Mouse (Mus musculus) layer of hippocampus, adult 2 months (tissue): ENCODE results near the gene Olfr452. TPM values are rescaled to one million over a fixed set of nuclear protein-coding genes. Genes with fewer than 3 reads are reported as not detected.

ENCODE experiments used
- DNase-seq, 2 experiments: peaks; one replicate each; pipeline ENCODE4 v3.0.0; 2022; ENCODE audit warnings: low spot score in 2 of 2
- H3K27ac ChIP-seq: fragments of 200-600 bp; 2 replicates; pipeline ENCODE4 v1.8.1; 2022
- H3K4me3 ChIP-seq: fragments of 200-600 bp; 2 replicates; pipeline ENCODE4 v1.8.1; 2022; ENCODE audit warnings: mild to moderate bottlenecking
- CTCF ChIP-seq: fragments of 200-600 bp; conservative IDR thresholded peaks from 2 replicates; pipeline ENCODE4 v1.8.1; 2022; ENCODE audit warnings: antibody characterized with exemption, mild to moderate bottlenecking, moderate library complexity
- long read RNA-seq, 2 experiments: library from polyadenylated mRNA; stranded (forward); transcript quantifications; one replicate each; pipeline ENCODE4 v2.0.0; 2021; ENCODE audit warnings: borderline mapping rate in 2 of 2
- total RNA-seq, 2 experiments: library from RNA; stranded (reverse); gene quantifications; 2 replicates each; pipeline ENCODE4 v1.2.3; 2021

Gene Olfr452
- not detected for total RNA-seq
- long read RNA-seq, experiment 1, result 0 reads
- long read RNA-seq, experiment 2, result 0 reads

DNA sequence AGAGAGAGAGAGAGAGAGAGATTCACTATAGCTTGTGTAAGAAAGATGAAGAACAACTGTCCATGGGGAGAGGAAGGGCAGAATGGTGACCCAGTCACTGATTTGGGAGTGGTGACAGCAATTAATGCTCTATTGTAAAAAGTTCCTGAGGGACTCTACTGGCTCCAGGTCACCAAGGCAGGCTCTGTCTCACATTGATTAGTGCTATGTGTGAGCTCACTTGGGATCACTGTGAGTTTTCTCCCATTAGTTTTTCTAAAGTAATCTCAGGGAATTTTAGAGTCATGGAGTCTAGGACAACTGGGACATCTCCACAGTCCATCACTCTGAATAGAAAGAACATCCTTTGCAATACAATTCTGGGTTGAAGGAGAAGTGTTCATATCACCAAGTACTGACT is at the start of gene Olfr452:
Gene Olfr452, plus strand, starts transcription at position 301 of the 400 bp plus-strand sequence.
- H3K4me3 ChIP-seq, result no peak within 1 kb of the TSS

DNA sequence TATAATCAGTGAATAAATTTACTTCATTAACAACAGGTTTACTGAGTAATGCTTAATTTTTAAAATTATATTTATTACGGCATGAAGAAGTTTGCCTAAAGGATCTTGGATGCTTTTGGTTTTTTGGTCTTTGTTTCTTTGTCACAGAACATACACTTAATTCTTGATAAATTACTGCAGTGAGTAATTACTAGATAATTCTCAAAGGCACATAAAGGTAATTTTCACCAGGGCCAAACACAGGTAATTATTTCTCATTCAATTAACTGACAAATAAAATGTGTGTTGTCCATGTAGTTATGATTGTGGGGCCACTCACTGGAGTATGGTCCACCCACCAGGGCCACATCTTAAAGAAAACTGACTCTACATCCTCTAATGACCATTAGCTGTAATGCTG is 45.8 kb upstream of the Olfr452 start, which contains the start of gene Olfr453:
Gene Olfr453, plus strand, starts transcription at position 301 of the 400 bp plus-strand sequence.
- DNase-seq, result no peak
- no peak within 1 kb of the TSS for H3K4me3 ChIP-seq
- no peak for TF ChIP-seq CTCF
- no peak within 1 kb of the TSS for H3K27ac ChIP-seq

More for the DNA sequence above, at the start of gene Olfr452:
- DNase-seq, result no peak
- H3K27ac ChIP-seq, result no peak within 1 kb of the TSS
- no peak for TF ChIP-seq CTCF

- no peak for TF ChIP-seq CTCF
- DNase-seq, result no peak
- no peak overlapping the region for H3K4me3 ChIP-seq
- H3K27ac ChIP-seq, result no peak overlapping the region
Measured at GRCm38 (mm10) chr6:42742303-42742702, 42.6 kb upstream of the Olfr452 start.

DNA sequence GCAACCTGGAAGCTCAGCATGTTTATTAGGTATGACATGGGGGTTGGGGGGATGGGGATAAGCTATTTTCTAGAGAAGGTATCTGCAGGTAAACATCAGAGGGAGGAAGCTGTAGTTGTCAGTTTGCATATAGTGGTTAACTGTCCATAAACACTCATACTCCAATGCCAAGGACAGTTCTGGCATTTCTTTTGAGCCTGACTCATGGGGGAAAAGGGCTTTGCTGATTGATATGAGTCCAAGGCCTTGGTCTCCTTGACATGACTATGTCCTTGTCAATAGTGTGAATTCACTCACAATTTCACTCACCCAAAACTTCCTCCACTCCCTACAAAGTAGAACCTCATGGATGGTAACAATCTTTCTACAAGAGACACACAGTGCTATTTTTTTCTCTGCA is 37.0 kb upstream of the Olfr452 start:
- no peak for TF ChIP-seq CTCF
- no peak overlapping the region for H3K27ac ChIP-seq
- no peak for DNase-seq
- H3K4me3 ChIP-seq, result no peak overlapping the region

DNA sequence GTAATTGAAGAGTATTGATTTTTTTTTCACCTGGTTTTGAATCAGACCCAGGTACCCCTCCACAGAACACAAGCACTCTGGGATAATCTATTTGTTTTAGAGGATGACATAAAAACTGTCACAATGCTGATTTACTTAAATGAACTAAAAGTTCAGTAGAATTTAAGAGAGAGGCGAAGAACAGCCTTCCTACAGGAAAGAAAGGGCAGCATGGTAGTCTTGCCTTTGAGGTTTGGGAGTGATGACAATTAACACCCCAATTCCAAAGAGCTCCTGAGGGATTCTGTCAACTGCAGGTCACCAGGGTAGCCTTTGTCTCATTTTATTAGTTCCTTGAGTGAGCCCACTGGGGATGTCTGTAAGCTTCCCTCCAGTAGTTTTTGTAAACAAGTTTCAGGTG is 28.8 kb upstream of the Olfr452 start, which contains the start of gene Olfr38:
Gene Olfr38, plus strand, starts transcription at position 301 of the 400 bp plus-strand sequence.
- Histone ChIP-seq H3K27ac (no peak within 1 kb of the TSS), H3K4me3 (no peak within 1 kb of the TSS)
- TF ChIP-seq CTCF, result no peak
- DNase-seq, result no peak

DNA sequence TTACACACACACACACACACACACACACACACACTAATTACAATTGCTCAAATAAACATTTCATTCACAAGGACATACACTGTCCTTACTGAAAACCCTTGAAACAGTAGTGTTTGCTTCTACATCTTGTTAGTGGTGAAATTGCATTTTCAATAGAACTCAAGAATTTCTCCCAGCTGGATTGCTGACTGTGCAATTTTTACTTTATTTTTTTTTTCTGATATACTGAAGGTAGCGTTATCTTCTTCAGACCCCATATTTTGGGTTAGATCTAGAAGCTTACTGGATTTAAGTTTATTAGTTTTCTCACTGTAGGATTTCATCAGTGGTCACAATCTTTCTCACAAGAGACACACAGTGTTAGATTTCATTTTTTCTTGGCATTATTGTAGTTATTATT is 7.8 kb upstream of the Olfr452 start:
- Histone ChIP-seq H3K4me3 (no peak overlapping the region), H3K27ac (no peak overlapping the region)
- no peak for DNase-seq
- TF ChIP-seq CTCF, result no peak

- Histone ChIP-seq H3K27ac (no peak overlapping the region), H3K4me3 (no peak overlapping the region)
- DNase-seq, result no peak
- TF ChIP-seq CTCF, result peak; percentile 44
Measured at GRCm38 (mm10) chr6:42790247-42790948, 5.5 kb downstream of the Olfr452 start.

DNA sequence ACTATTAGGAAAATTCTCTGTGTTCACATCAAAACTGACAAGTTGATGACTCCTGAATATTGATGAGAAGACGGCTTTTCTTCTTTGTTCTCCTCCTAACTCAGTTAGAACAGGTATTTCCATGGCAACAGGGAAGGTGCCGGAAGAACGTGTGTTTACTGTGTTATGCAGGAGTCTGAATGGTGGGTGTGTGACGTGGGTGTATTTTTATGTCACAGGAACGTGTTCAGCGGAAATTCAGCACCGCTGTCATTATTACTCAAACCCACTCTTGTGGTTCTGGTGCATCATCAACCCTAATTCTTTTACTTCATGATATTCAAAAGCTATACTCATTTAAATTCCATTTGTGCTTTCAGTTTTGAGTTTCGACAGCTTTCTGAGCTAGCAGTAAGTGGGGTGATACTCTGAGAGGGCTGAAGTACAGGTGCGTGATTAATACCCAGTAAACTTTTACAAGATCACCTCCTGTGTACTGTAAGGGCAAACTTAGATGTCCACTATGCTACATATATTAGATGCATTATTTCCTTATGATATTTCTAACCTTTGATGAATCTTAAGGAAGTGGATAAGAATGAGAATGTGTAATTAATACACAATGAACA is 6.2 kb downstream of the Olfr452 start:
- no peak overlapping the region for H3K4me3 ChIP-seq
- no peak for DNase-seq
- no peak for TF ChIP-seq CTCF
- H3K27ac ChIP-seq, result no peak overlapping the region

- no peak for DNase-seq
- Histone ChIP-seq H3K27ac (no peak overlapping the region), H3K4me3 (no peak overlapping the region)
- TF ChIP-seq CTCF, result no peak
Measured at GRCm38 (mm10) chr6:42794982-42795381, 10.1 kb downstream of the Olfr452 start.

GRCm38 (mm10) chr6:42811639-42812038 is 26.7 kb downstream of the Olfr452 start, which contains the start of gene Olfr450:
Olfr450 (plus strand) TSS chr6:42811939.
- no peak within 1 kb of the TSS for H3K4me3 ChIP-seq
- DNase-seq, result no peak
- no peak within 1 kb of the TSS for H3K27ac ChIP-seq
- no peak for TF ChIP-seq CTCF

DNA sequence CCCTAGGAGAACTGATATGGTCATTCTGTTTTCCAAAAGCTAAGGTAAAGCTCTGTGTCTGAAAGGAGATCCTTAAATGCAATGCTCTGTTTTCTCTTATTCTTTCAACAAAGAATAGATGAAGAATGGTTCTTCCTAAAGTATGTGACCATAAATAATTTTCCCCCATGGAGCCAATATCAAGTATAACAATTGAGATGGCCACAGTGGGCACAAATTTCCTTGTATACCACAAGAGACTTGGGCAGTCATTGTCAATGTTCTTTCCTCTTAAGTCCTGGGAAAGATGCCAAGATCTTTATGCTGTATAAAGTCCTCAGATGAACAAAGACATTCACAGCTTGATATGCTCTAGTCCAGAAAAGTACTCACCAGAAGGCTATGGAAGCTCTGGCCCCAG is 49.2 kb downstream of the Olfr452 start, which contains the start of gene Olfr449:
Gene Olfr449, plus strand, starts transcription at position 301 of the 400 bp plus-strand sequence.
- no peak for DNase-seq
- H3K27ac ChIP-seq, result no peak within 1 kb of the TSS
- TF ChIP-seq CTCF, result no peak
- no peak within 1 kb of the TSS for H3K4me3 ChIP-seq

Other genes with a start within 250 kb of the Olfr452 start
- not detected for gene Olfr455, start 237.5 kb upstream of the Olfr452 start, total RNA-seq
- not detected for gene Tcaf3, start 187.4 kb upstream of the Olfr452 start, total RNA-seq
- under 1 TPM; 0.49 to 0.87 TPM for gene Tcaf2, start 139.8 kb upstream of the Olfr452 start, total RNA-seq
- 100 to 1,000 TPM; 215 to 221 TPM for gene Tcaf1, start 75.0 kb upstream of the Olfr452 start, total RNA-seq
- gene Olfr453, start 45.7 kb upstream of the Olfr452 start, total RNA-seq, result not detected
- gene Olfr38, start 28.7 kb upstream of the Olfr452 start, total RNA-seq, result not detected
- gene Olfr450, start 26.8 kb downstream of the Olfr452 start, total RNA-seq, result not detected
- not detected for gene Olfr449, start 49.3 kb downstream of the Olfr452 start, total RNA-seq
- gene Olfr448, start 105.3 kb downstream of the Olfr452 start, total RNA-seq, result not detected
- not detected for gene Olfr447, start 123.8 kb downstream of the Olfr452 start, total RNA-seq
- not detected for gene Olfr446, start 136.3 kb downstream of the Olfr452 start, total RNA-seq
- gene Olfr444, start 164.0 kb downstream of the Olfr452 start, total RNA-seq, result not detected